Mouse (Mus musculus) liver, adult 10 weeks (tissue): ENCODE data around the gene Gal3st2. TPM values are rescaled to one million over a fixed set of nuclear protein-coding genes. Genes with fewer than 3 reads are reported as not detected.

Experiments used
- polyA plus RNA-seq: library from polyadenylated mRNA; stranded (reverse); fragments of 350-450 nt; fragmentation: Illumina TruSeq; extraction: RNeasy Lipid Tissue Mini Kit (QIAGEN cat#74804); gene quantifications from one replicate; pipeline ENCODE4 v1.2.3, GENCODE M21; 2014; ENCODE audit warnings: low read depth, low replicate concordance

The Gal3st2 gene
- polyA plus RNA-seq, result not detected

DNA sequence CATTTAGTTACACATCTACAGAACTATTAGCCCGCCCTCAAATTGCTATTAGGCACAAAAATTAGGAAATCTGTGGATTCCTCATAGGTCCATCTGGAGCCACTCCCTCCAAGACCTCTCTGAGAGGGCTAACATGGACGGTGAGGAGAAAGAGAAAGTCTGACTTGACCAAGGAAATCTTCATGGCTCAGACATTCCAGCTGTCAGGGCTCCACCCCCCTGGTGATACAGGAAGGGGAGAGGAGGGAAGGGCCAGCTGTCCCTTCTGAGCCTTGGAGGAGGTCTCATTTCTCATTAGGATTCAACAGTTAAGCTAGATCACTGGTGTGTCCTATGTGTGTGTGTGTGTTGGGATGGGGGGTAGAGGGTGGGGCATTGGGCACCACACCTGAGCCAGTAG is at the start of gene Gal3st2:
Gene Gal3st2, plus strand, starts transcription at position 259 of the 400 bp plus-strand sequence.

DNA sequence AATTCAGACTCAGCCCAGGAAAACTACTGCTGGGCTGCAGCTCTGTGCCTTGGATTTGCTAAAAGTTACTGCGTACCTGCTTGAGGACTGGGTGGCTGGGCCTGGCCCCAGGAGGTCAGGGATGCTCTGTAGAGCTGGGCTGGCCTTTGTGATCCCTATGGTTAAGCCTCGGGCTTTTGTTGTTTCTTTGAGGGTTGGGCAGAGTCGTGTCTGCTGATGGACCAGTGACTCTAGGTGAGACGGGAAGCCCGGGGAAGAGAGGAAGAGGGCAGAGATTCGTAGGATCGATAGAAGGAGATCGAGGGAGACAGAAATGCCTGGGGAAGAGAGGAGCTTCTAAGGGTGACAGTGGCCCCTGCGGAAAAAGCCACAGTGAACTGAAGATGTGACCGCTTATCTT is 36.5 kb upstream of the Gal3st2 start, which contains the start of gene D2hgdh:
Gene D2hgdh, plus strand, starts transcription at position 301 of the 400 bp plus-strand sequence.

DNA sequence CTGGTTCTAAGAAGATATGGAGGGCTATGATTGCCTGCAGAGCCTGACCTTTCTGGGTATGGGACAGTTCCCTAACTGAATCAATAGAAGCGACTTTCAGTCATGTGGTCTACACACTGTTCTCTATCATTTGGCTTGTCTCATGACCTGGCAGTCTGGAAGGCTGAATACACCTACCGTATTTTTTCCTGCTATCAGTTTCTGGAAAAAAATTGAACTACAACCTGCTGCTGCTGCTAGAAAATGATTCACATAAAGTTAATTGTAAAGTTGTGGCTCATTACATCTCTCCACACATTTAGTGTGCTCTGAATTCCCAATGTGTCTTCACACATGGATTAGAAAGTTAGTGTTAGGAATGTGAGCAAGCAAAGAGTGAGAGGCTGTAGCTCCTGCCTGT is 56.9 kb downstream of the Gal3st2 start, which contains the start of gene Gal3st2b:
Gene Gal3st2b, plus strand, starts transcription at position 301 of the 400 bp plus-strand sequence.

Other genes starting within 250 kb of the Gal3st2 start
- 9.0 TPM for gene Stk25, start 202.6 kb upstream of the Gal3st2 start, polyA plus RNA-seq
- gene Bok, start 175.6 kb upstream of the Gal3st2 start, polyA plus RNA-seq, result 0.66 TPM
- 24.6 TPM for gene Atg4b, start 109.8 kb upstream of the Gal3st2 start, polyA plus RNA-seq
- 4.0 TPM for gene Thap4, start 106.4 kb upstream of the Gal3st2 start, polyA plus RNA-seq
- 18.5 TPM for gene Dtymk, start 59.4 kb upstream of the Gal3st2 start, polyA plus RNA-seq
- gene Ing5, start 57.3 kb upstream of the Gal3st2 start, polyA plus RNA-seq, result 4.7 TPM
- 19.9 TPM for gene D2hgdh, start 36.4 kb upstream of the Gal3st2 start, polyA plus RNA-seq
- not detected for gene Gal3st2b, start 57.0 kb downstream of the Gal3st2 start, polyA plus RNA-seq
- not detected for gene Gal3st2c, start 129.2 kb downstream of the Gal3st2 start, polyA plus RNA-seq
- not detected for gene Neu4, start 159.1 kb downstream of the Gal3st2 start, polyA plus RNA-seq
- not detected for gene Pdcd1, start 191.2 kb downstream of the Gal3st2 start, polyA plus RNA-seq